Mouse (Mus musculus): ENCODE measurements at regions not wholly inside any gene's neighbourhood (a gene's known extent, or its start where the extent isn't known, plus 50 kb on each side); places are given as distances from the start of the nearest gene placed in this dataset.

DNA sequence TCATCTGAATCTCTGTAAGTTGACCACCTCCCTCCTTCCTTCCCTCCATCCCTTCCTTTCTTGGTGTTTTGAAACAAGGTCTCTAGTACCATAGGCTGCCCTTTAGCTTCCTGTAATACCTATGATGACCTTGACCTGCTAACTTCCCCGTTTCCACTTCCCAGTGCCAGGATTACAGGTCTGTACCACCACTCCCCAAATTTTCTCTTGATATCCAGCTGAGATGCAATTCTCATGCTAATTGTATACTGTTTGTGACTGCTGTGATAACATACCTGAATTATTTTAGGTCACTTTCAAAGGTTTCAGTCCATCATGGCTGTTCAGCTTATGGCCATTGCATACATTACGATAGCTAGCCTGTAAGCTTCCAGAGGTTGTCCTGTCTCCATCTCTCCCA is 104.4 kb upstream of the Marcks start:
- TF ChIP-seq CTCF (conservative IDR thresholded peaks at IDR 0.05; ENCODE audit: insufficient read depth, insufficient read length, low read depth, low read length) (no peak), POLR2A (IDR thresholded peaks at IDR 0.05; ENCODE audit: low read depth, low read length) (no peak)

Data from kidney, adult 2 months (tissue).